Mouse (Mus musculus) heart, adult 11 months (tissue): ENCODE results near the gene Eno3.

Experiments
- DNase-seq: peaks from one replicate; pipeline ENCODE4 v3.0.0; 2022

The Eno3 gene

DNA sequence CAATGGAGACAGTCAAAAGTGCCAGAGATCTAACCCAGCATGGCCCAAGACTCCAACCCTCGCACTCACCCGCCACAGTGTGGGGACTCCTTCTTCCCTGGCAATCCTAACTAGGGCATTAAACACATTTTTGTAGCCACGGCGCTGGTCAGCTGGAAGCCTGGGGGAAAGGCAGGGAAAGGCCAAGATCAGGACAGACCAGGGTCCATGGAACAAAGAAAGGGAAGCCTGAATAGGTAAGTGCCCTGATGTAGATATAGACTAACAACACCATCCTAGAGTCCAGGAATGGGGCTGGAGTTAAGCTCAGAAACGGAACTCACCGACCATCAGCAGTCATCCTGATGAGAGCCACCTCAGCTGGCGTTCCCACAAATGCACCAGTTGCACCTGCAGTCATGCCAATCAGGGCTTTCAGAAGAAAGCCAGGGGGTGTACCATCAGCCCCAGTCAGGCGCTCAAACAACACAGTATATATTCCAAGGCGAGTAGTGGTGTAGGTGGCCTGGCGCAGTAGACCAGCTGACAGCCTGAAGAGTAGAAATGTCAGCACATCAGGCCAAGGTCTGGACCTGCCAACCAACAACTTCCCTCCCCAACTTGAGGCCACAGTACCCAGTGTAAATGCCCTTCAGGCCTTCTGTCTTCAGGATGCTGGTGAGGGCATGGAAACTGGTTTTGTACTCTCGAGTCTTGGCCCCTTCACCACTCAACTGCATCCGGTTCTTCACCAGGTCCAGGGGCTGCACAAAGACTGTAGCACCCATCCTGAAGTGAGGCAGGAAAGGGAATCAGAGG, 11.3 kb upstream of the Eno3 start:
- DNase-seq: peak; percentile 96

DNA sequence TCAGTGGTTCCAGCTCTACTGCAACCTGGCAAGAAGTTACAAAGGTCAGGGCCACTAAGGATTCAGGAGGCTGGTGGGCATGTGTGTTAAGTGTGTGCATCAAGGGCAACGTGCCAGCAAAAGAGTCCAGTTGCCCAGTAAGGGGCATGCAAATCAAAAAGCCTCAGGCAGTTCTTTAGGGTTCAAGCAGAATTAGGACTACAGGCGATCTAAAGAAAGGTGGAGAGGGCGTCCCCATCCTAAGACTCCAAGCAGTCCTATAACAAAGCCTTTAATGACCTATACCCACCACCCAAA, 10.8 kb upstream of the Eno3 start:
- no peak for DNase-seq

DNA sequence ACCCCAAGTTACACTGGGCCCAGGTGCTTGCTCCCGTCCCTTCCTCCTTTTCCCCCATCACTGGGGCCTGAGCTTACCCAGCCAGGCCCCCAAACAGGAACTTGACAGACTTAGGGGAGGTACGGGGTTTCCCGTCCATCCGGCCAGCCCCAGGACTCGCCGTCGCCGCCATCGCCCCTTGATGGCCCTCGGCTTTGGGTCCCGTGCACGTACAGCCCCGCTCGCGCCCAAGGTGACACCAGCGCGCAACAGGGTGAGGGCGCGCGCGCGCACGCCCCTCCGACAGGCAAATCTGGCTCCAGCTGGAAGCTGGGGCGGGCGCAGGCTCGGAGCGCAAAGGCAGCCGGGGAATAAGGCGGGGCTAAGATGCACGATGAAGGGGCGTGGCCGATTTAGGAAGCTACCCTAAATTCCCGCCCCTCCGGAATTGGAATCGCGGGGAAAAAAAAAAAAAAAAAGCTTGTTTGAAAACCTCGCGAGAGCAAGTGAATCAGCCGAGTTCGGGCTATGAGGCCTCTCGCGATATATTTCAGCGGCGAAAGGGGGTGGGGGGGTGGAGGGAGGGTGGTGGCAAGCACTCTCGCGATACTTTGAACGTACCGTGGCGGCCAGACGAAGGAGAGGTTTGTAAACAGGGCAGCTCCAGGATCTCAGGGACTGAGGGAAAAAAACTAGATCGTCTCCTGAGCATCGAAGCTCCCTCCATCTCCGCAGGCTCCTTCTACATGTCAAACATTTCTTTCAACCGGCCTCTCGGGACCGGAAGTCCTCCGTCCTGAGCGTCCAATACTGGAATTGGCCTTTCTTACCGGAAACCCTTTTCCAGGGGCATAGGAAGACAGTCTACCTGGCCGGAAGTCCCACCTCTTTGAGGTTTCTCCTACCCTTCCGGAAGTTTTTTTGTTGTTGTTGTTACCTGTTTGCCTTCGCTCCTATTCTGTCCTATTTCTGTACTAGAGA, 10.0 kb upstream of the Eno3 start, which contains the start of the genes Rnf167 and Slc25a11:
TSS of gene Rnf167 (plus strand) at position 545 of the 960 bp plus-strand sequence.
TSS of gene Slc25a11 (minus strand) at position 789 of the 960 bp plus-strand sequence.
- peak; percentile 100 for DNase-seq

DNA sequence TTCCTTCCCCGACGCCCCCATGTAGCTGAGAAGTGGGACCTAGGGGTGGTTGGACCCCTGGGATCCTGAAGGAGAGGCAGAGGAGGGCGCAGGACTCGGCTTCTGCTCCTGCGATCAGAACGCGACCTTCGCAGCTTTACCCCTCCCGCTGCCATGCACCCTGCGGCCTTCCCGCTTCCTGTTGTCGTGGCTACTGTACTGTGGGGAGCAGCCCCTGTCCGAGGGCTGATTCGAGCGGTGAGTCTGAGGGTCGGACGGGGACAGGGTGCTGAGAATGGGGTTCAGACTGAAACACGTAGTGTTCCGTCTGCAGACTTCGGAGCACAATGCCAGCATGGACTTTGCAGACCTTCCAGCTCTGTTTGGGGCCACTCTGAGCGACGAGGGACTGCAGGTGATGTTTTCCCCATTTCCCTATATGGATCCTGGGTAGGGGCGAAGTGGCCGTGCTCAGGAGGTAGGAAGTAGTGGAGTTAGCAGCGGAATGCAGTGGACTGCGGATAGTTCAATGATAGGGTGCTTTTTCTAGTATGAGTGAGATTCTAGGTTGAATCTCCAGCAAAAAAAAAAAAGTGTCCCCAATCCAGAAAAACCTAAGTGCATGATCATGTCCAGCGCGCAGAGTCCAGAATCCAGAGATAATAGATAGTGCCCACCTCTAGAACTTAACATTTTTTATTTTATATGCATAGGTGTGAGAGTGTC, 9.1 kb upstream of the Eno3 start:
- peak; percentile 96 for DNase-seq

DNA sequence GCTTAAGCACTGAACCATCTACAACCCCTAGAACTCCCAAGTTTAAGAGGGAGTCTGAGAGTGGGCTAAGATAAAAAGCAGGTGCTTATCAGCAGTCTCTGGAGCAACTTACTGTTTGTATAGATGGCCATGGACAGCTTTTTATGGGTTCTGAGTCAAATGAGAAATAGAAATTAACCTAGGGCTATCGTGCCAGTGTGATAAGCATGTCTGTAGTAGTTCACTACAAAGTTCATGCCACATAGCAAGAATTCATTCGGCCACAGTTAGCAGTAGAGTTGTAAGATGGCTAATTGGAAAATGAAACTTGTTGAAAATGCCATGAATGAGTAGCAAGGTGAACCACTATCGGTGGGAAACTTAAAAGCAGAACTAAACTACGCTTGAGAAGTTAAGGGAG, 8.5 kb upstream of the Eno3 start:
- DNase-seq: no peak

DNA sequence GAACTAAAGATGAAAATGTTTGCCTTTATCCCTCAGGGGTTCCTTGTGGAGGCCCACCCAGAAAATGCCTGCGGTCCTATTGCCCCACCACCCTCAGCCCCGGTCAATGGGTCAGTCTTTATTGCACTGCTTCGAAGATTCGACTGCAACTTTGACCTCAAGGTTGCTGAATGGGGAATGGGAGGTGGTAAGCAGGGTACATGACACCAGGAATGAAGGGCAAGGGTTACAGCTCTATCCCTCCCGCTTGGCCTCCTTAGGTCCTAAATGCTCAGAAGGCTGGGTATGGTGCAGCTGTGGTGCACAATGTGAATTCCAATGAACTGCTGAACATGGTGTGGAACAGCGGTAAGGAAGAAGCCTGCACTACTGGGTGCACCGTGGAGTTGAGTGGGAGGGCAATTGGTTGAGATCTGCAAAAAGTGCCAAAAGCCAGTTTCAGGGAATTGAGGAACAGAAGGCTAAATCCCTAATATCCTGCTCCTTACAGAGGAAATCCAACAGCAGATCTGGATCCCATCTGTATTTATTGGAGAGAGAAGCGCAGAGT, 7.7 kb upstream of the Eno3 start:
- peak; percentile 91 for DNase-seq

DNA sequence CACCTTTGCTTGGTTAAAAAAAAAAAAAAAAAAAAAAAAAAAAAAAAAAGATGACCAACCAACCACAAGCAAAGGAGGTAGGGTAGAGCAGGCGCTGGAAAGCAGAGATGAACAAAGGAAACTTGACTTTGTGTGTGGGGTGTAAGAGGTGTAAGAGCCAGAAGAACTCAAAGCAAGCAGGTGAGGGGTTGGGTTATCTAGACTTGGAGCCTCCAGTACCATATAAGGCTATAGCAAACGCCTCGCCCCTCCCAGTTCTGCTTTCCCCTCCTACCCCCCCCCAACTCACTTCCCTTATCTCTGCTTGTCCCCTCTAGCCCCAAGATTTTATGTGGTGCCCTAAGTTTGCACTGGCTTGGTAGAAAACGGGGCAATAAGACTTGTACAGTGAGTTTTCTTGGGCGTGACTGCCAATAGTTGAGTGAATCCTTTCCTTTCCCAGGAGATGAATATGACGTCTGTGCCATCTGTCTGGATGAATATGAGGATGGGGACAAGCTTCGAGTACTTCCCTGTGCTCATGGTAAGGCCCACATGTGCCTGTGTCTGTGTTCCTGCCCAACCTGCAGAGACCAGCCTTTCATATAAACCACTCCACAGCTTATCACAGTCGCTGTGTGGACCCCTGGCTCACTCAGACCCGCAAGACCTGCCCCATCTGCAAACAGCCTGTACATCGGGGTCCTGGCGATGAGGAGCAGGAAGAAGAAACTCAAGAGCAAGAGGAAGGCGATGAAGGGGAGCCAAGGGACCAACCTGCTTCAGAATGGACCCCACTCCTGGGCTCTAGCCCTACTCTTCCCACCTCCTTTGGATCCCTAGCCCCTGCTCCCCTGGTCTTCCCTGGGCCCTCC, 6.5 kb upstream of the Eno3 start:
- DNase-seq: peak; percentile 92

DNA sequence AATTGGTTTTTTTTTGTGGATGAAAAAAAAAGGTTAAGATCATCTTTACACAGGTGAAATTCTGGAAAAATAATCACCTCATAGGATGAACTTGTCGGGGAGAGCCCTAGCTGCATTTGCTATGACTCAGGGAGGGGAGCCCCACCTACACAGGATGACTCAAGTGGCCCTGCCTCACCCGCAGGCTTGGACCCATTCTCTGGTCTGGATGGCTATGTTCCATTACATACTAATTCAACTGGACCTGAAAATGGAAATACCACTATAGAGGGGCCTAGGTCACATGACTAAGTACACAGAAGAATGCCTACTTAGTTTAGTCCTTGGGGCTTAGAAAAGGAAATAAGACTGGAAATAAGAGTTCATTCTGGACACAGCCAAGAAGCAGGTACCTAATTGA, 5.6 kb upstream of the Eno3 start:
- DNase-seq: peak; percentile 92

DNA sequence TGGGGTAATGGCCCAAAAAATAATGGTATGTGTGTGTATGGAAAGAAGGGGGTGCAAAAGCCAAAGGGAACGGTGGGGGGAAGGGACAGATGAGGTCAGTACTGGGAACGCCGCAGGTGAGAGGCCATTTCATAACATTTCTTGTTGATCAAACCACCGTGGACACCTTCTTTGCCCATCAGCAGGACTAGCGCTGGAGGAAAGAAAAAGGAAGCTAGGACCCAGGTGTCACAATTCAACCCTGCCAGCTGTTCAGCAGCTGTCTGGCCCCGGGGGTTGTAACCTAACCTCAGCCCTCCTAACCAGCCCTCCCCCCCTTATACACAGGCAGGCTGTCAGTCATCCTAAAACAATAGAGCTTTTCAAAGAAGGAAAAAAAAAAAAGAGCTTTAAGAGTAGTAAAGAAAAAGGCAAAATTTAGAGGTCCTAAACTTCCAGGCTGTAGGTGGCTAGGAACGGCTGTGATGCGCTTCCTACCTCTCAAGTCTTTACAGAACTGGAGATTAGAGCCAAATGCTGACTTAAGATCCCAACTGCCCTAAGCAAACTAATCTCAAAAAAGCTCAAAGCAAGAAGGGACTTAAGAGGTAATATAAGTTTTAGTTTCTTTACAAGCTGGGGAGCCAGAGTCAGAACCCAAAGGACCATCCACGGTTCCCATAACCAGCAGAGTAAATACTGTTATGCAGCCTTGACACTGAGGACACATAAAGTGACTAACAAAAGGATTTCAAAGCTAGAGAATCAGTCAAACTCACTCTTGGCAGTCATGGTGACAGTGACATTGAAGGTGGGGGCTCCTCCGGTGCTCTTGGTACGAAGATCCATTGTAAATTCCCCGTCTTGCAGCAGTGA, 4.7 kb upstream of the Eno3 start:
- DNase-seq: peak; percentile 94

DNA sequence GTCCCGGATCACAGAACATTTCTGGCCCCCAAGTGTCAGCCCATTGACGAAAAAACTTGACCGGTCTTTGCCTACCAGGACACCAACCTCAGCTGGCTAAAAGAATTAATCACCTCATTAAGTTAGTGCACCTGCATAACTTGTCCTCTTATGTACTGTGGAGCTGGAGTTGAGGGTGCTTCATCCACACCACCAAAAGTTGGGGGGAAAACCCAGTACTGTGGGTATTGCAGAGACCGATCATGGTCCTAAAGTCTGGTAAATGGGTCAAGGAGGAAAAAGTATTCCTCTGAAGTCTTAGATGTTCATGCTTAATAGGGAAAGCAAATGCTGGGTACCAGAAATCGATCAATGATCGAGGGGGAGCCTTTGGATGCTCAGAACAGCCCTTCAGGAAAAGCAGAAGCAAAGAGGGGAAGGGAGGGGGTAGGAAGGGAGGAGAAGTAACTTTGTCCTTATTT, 4.1 kb upstream of the Eno3 start:
- no peak for DNase-seq

DNA sequence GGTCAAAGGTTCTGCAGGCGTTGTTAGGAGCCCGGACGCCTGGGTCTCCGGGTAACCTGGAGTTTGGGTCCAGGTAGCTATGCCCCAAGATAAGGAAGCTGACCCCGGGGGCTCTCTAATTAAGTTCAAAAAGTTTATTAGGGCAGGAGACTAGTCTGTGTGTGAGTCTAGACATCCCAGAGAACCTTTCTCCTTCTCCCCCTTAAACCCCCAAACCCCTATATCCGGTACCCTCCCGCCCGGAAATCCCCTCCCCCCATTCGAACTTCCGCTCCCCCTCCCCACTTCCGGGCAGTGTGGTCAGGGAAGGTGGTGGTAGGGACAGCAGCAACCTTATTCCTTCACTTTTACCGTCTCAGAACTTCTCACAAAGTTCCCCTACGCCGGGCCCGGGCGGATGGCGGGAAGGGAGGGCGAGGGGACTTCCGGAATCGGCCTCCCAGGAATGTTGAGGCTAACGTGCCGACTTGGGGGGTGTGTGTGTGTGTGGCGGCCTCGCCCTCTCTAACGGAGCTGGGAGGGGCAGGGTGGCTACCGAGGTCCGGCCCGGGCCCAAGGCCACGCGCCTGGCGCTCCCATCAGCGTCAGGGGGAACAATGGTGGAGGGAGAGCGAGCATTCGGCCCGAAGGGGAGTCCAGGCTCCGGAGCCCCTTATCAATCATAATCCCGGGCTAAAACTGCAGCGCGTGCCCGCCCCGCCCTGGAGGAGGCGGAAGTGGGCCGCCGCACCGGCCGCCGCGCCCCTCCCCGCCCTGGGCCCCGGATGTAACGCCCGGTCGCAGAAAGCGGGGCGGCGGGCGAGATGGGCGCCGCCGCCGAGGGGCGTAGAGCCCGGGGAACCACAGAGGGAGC, 3.4 kb upstream of the Eno3 start:
- peak; percentile 98 for DNase-seq

DNA sequence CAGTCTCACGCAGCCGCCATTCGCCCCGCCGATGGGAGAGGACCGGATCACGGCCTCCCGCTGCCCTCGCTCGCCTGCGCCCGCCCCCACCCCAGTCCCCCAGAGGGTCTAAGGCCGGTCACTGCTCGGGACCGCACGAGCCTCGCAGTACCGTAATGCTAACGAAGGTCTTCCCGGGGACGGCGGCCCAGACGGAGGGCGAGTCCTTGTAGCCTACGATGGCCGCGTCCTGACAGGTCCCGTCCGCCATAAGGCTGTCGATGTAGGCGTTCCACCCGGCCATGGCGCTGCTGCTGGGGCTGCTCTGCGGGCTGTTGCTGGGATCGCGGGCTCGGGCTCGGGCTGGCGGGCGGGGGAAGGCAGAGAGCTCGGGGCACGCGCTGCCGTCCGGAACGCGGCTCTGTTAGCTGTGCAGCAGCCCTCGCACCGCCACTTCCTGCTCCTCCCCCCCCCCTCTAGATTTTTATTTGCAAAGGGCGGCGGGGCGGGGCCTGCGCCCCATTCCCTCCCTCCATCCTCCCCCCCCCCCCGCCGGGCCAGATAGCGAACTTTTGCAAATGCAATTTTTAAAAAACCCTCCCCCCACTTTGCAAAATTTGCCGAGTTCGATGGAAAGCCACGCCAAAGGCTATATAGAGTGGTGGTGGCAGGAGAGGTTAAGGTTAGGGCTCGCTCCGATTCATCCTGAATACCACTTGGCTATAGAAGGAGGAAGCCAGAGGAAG, 2.6 kb upstream of the Eno3 start, which contains the start of gene Pfn1:
TSS of gene Pfn1 (minus strand) at position 447 of the 725 bp plus-strand sequence.
- no peak for DNase-seq

DNA sequence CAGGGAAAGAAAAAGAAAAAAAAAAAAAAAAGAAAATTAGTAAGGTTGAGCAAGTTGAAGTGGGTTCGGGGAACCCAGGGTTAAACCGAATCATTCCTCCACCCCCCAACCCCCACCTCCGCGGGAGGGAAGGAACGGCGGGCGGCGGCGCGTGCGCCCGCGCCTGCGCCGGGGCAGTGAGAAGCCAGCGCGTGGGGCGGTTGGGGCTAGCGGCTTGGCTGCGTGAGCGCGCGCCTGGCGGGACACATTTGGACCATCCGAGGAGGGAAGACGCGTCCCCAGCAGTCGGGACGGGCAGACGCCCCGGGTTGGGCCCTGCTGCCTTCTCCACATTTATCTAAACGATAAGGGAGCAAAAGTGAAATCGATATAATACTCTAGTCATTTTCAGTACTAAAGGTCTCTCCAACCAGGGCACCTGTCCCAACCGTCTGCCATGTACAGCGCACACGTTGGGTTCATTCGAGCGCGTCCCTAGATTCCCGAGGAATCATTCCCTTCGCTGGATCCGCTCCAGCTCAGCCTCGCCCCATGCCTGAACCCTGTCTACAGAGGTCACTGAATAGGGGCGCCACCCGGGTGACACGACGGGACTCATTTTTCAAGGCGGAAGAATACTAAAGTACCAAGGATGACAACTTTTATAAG, 2.0 kb upstream of the Eno3 start:
- DNase-seq: peak; percentile 99

DNA sequence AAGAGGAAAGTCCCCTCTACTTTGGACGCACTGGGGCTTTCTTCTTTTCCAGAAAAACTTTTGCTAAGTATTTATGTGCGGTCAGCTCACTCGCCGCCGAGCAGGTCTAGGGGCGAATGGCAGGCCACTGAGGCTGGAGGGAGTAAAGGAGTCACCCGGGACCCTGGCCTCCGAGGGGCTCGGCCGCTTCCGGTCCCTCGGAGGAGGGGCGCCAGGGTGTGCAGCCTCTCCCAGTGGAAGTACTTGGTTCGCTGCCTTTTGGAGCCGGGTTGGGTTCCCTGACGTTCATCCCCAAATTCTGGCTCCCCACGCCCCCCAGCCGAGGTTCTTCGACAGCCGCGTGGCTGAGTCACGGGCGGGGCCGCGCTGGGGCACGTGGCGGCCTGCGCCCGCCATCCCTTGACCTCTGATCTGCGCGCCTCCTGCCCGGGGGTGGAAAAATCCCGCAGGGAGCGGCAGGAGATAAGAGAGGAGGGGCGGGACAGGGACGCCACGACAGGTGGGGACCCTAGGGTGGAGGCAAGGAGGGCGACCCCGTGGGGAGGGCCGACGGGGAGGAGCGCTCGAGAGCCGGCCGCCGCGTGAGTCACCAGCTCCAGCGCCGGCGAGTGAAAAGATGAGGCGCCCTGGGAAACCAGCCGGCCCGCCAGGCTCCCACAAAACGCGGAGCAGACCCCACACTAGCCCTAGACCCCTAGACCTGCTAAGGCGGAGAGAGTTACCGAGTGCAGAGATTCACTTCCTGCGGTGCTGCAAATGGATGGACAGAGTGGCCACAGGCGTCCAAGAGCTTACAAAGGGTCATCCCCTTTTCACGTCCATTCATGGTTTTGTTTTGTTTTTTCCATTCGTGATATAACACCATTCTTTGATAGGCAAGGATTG, 1.2 kb upstream of the Eno3 start:
- DNase-seq: peak; percentile 99

DNA sequence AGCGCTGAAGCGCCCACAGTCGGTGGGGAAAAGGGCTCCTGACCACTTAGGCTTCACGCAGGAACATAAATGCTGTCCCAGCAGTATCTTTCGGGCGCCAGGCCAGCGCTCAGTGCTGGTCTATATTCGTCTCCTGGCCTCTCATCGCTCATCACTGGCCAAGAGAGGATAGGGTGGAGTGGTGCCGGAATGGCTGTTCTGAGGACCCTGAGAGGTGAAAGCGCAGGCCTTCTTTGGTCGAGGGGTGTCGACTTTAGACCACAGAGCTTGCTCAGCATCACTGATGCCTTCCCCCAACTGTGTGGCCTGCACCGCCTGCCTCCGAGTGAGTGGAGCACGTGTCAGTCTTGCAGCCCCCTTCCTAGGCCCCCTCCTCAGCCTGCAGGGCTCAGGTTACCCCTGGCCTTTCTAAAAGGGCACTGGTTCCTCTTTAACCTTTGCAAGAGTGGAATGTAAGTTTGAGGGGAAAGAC, 510 bp upstream of the Eno3 start:
- peak; percentile 99 for DNase-seq

DNA sequence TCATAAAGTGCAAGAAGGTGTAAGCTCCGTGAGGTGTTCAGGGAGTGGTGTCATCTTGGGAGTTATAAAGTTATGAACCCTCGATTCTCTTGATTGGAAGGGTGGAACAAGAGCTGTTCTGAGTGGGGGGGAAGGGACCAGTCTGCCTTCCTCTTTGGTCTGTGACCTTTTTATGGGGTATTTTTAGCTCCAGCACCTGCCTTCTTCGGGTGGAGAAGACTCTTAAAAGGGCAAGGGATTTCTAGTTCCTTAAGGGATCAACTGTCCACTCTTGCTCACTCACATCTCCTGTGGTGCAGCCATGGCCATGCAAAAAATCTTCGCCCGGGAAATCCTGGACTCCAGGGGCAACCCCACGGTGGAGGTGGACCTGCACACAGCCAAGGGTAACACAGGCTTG, 571 bp downstream of the Eno3 start:
- peak; percentile 88 for DNase-seq

DNA sequence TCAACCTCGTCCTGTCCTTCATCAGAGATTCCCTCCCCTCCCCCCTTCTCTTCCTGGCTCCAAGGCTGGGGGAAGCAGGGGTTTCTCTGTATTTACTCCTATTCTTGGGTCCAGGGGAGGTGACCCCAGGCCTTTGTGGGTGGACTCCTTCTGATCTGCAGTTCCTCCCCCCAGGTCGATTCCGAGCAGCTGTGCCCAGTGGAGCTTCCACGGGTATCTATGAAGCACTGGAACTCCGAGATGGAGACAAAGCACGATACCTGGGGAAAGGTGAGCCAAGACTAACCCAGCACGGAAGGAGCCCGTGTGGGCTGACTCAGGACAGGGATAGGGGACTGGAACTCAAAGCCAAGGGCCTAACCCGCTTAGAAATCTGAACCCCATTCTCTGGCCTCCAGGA, 989 bp downstream of the Eno3 start:
- DNase-seq: peak; percentile 92
